Mouse (Mus musculus) gastrocnemius, postnatal 14 days (tissue): ENCODE results near the gene Ablim1. TPM values are rescaled to one million over a fixed set of nuclear protein-coding genes. Genes with fewer than 3 reads are reported as not detected.

Experiments used
- DNase-seq: peaks from one replicate; pipeline ENCODE4 v3.0.0; 2021; ENCODE audit warnings: mixed read lengths
- intact Hi-C: fragments of 180-260 bp; cut with DNase I; formaldehyde crosslinking; loops from one replicate; pipeline ENCODE4 v1.15.1; 2025; ENCODE audit warnings: low total_unique reads
- total RNA-seq, 2 experiments: library from RNA; stranded (reverse); gene quantifications; 2 replicates each; pipeline ENCODE4 v1.2.3; 2021

The Ablim1 gene
- total RNA-seq, 2 experiments from 2014 or later: 50.6 to 57.8 TPM

- intact Hi-C loops: no loop called here
Observed at GRCm38 (mm10) chr19:57122261-57122660, 192.5 kb downstream of the Ablim1 start.

DNA sequence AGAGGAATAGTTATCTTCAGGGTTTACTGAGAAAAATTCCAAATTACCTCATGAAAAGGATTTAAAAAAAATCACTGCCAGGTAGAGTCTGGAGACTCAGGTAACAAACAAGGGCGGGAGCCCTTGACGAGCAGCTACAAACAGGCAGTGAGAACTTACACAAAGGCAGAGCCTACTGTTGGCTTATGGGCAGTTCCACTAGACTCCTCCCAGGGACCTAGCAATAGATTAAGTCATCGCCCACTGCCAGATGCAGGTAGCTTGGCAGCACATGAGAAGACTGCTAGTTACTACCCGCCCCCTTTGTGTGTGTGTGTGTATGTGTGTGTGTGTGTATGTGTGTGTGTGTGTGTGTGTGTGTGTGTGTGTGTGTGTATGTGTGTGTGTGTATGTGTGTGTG is 193.7 kb downstream of the Ablim1 start:
- intact Hi-C loops: no loop called here
- DNase-seq: no peak

More at GRCm38 (mm10) chr19:57122261-57122660, 192.5 kb downstream of the Ablim1 start:
- DNase-seq: no peak

GRCm38 (mm10) chr19:57119661-57120060 is 195.1 kb downstream of the Ablim1 start:
- no peak for DNase-seq
- intact Hi-C loops: no loop called here

- peak; percentile 61 for DNase-seq
- intact Hi-C loops: no loop called here
Observed at GRCm38 (mm10) chr19:57118785-57119565, 195.7 kb downstream of the Ablim1 start.

- no peak for DNase-seq
- intact Hi-C loops: no loop called here
Observed at GRCm38 (mm10) chr19:57117751-57118150, 197.0 kb downstream of the Ablim1 start.

- intact Hi-C loops: no loop called here
- no peak for DNase-seq
Observed at GRCm38 (mm10) chr19:57116871-57117501, 197.7 kb downstream of the Ablim1 start.

GRCm38 (mm10) chr19:57115670-57116069 is 199.0 kb downstream of the Ablim1 start:
- intact Hi-C loops: no loop called here
- no peak for DNase-seq

DNA sequence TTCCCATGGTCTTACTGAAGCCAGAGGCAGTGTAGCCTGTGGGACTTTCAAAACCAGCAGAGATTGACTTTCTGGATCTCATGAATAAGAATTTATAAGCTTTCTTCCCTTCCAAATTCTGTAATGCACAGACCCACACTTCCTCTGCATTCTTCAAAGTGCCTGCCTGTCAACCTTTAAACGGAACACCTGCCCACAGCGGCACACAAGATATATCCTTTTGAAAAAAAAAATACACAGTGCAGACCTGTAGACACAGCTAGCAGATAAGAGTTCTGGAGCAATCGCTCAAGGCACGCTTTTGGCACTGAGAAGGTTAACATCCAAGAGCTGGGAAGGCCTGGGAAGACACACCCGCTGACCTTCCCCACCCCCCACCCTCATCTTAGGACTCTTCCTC is 199.8 kb downstream of the Ablim1 start:
- no peak for DNase-seq
- intact Hi-C loops: no loop called here

GRCm38 (mm10) chr19:57113975-57114374 is 200.7 kb downstream of the Ablim1 start:
- no peak for DNase-seq
- intact Hi-C loops: no loop called here

GRCm38 (mm10) chr19:57112816-57113406 is 201.8 kb downstream of the Ablim1 start:
- intact Hi-C loops: no loop called here
- no peak for DNase-seq

GRCm38 (mm10) chr19:57112231-57112815 is 202.4 kb downstream of the Ablim1 start:
- intact Hi-C loops: no loop called here

DNA sequence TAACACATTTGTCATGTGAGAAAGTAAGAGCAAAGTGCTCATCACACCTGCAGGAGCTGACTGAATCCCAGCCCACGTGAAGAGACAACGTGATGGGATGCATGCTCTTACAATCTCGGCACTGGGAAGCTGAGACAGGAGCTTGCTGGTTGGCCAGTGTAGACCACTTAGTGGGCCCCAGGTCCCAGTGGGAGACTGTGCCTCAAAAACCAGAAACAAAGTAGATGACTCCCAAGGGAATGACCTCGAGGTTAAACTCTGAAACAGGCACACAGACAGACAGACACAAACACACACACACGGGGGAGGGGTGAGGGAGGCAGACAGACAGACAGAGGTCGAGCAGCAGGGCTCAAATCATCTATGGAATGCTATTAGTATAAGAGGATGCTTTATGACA is 203.4 kb downstream of the Ablim1 start:
- no peak for DNase-seq

More at GRCm38 (mm10) chr19:57112231-57112815, 202.4 kb downstream of the Ablim1 start:
- no peak for DNase-seq

GRCm38 (mm10) chr19:57109620-57110019 is 205.1 kb downstream of the Ablim1 start:
- intact Hi-C loops: no loop called here
- peak; percentile 37 for DNase-seq

More for the DNA sequence above, 203.4 kb downstream of the Ablim1 start:
- intact Hi-C loops: no loop called here

- no peak for DNase-seq
- intact Hi-C loops: no loop called here
Observed at GRCm38 (mm10) chr19:57106513-57106912, 208.2 kb downstream of the Ablim1 start.

DNA sequence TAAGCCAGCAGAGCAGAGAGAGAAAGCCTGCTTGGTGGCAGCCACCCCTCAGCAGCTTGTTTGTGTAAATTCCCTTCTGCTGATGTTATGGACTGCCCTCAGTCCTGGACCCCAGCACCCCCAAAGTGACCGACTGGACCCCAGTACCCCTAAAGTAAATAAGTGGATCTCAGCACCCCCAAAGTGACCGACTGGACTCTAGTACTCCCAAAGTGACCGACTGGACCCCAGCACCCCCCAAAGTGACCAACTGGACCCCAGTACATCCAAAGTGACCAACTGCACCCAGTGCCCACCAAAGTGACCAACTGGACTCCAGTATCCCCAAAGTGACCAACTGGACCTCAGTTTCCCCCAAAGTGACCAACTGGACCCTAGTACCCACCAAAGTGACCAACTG is 208.7 kb downstream of the Ablim1 start:
- intact Hi-C loops: no loop called here
- DNase-seq: no peak

- intact Hi-C loops: no loop called here
Observed at GRCm38 (mm10) chr19:57105156-57105555, 209.6 kb downstream of the Ablim1 start.

GRCm38 (mm10) chr19:57104171-57104748 is 210.5 kb downstream of the Ablim1 start:
- intact Hi-C loops: no loop called here
- DNase-seq: no peak

More at GRCm38 (mm10) chr19:57105156-57105555, 209.6 kb downstream of the Ablim1 start:
- no peak for DNase-seq

DNA sequence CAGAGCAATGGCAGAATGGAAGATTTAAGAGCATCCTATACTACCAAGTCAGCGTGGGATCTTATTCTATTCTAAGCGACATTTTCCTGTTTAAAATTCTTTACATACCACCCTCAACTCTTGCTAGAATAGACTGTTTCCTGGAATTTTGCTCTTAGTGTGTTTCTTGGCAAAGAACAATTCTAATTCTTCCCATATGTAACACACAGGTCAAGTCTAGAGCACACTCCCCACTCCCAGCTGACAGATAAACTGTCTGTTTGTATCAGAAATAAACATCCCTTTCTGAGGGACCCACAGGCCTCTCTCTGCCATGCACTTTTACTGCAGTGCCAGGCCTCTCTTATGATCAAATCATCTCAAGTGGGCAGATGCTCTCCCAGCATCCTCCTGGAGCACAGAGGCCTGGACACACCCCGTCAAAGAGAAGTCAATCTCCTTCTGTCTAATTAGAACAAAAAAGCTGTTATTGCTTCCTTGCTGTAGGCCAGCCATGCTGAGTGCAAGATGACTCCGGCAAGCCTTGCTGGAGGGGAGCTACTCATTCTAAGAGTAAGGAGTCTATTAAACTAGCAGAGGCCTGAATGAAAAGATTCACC is 211.3 kb downstream of the Ablim1 start:
- no peak for DNase-seq
- intact Hi-C loops: no loop called here

GRCm38 (mm10) chr19:57101986-57102385 is 212.7 kb downstream of the Ablim1 start:
- DNase-seq: no peak
- intact Hi-C loops: no loop called here
